Mouse (Mus musculus) inflammation-experienced regulatory T-cells, adult 6 months (primary cell): ENCODE measurements around the gene Ptprm. TPM values are rescaled to one million over a fixed set of nuclear protein-coding genes. Genes with fewer than 3 reads are reported as not detected.

Source experiments
- ATAC-seq: one replicate; pipeline ENCODE4 v1.8.0; 2017
- polyA plus RNA-seq, 3 experiments: library from polyadenylated mRNA; unstranded; fragments of 100-300 nt; shearing (Covaris generic); gene quantifications; one replicate each; pipeline ENCODE4 v1.2.1; 2017

Gene Ptprm
- polyA plus RNA-seq, 3 experiments from 2014 or later: not detected

- no peak for ATAC-seq
These were observed 298.6 kb downstream of the Ptprm start for GRCm38 (mm10) chr17:67055681-67056080.

- ATAC-seq: no peak
These were observed 300.1 kb downstream of the Ptprm start for GRCm38 (mm10) chr17:67054202-67054601.

GRCm38 (mm10) chr17:67052624-67053314 lies 301.5 kb downstream of the Ptprm start:
- ATAC-seq: no peak

- ATAC-seq: no peak
These were observed 306.6 kb downstream of the Ptprm start for GRCm38 (mm10) chr17:67047697-67048096.

GRCm38 (mm10) chr17:67038558-67038957 lies 315.7 kb downstream of the Ptprm start:
- ATAC-seq: no peak

- no peak for ATAC-seq
These were observed 320.7 kb downstream of the Ptprm start for GRCm38 (mm10) chr17:67033547-67033946.

- ATAC-seq: no peak
These were observed 322.2 kb downstream of the Ptprm start for GRCm38 (mm10) chr17:67032021-67032420.

- ATAC-seq: no peak
These were observed 322.9 kb downstream of the Ptprm start for GRCm38 (mm10) chr17:67031341-67031740.

- no peak for ATAC-seq
These were observed 327.0 kb downstream of the Ptprm start for GRCm38 (mm10) chr17:67027274-67027673.

- ATAC-seq: no peak
These were observed 337.8 kb downstream of the Ptprm start for GRCm38 (mm10) chr17:67016501-67016900.

- ATAC-seq: no peak
These were observed 341.0 kb downstream of the Ptprm start for GRCm38 (mm10) chr17:67013217-67013616.

- ATAC-seq: no peak
These were observed 342.2 kb downstream of the Ptprm start for GRCm38 (mm10) chr17:67011836-67012583.

GRCm38 (mm10) chr17:67010136-67010535 lies 344.1 kb downstream of the Ptprm start:
- no peak for ATAC-seq

- no peak for ATAC-seq
These were observed 346.1 kb downstream of the Ptprm start for GRCm38 (mm10) chr17:67008137-67008536.

- no peak for ATAC-seq
These were observed 347.4 kb downstream of the Ptprm start for GRCm38 (mm10) chr17:67006740-67007385.

- no peak for ATAC-seq
These were observed 357.4 kb downstream of the Ptprm start for GRCm38 (mm10) chr17:66996882-66997281.

GRCm38 (mm10) chr17:66996016-66996415 lies 358.2 kb downstream of the Ptprm start:
- no peak for ATAC-seq

GRCm38 (mm10) chr17:66991815-66992214 lies 362.4 kb downstream of the Ptprm start:
- no peak for ATAC-seq

GRCm38 (mm10) chr17:66990761-66991160 lies 363.5 kb downstream of the Ptprm start:
- no peak for ATAC-seq

- no peak for ATAC-seq
These were observed 366.2 kb downstream of the Ptprm start for GRCm38 (mm10) chr17:66988014-66988413.

- ATAC-seq: no peak
These were observed 372.6 kb downstream of the Ptprm start for GRCm38 (mm10) chr17:66981649-66982048.

- ATAC-seq: no peak
These were observed 374.3 kb downstream of the Ptprm start for GRCm38 (mm10) chr17:66979971-66980370.

GRCm38 (mm10) chr17:66976490-66976889 lies 377.8 kb downstream of the Ptprm start:
- no peak for ATAC-seq

- ATAC-seq: no peak
These were observed 381.3 kb downstream of the Ptprm start for GRCm38 (mm10) chr17:66972976-66973375.
